Mouse (Mus musculus) heart, postnatal 4 days (tissue): ENCODE measurements around the gene Ap4s1. TPM values are rescaled to one million over a fixed set of nuclear protein-coding genes. Genes with fewer than 3 reads are reported as not detected.

ENCODE experiments used
- total RNA-seq, 2 experiments: library from RNA; stranded (reverse); gene quantifications; 2 replicates each; pipeline ENCODE4 v1.2.3; 2021

Gene Ap4s1
- total RNA-seq, 2 experiments from 2014 or later, result 29.3 to 30.0 TPM

Other genes with a start within 250 kb of the Ap4s1 start
- gene Coch, start 97.7 kb upstream of the Ap4s1 start, total RNA-seq, result under 1 TPM; 0.29 to 0.60 TPM
- gene Strn3, start 864 bp downstream of the Ap4s1 start, total RNA-seq, result 10 to 100 TPM; 90.7 to 91.0 TPM
- 10 to 100 TPM; 96.8 to 99.6 TPM for gene Hectd1, start 138.5 kb downstream of the Ap4s1 start, total RNA-seq